Mouse (Mus musculus) urinary bladder, postnatal 10 days (tissue): Measurements from ENCODE around the gene Erich6b.

Experiments used
- DNase-seq: peaks from one replicate; pipeline ENCODE4 v3.0.0; 2022; ENCODE audit warnings: low spot score

The Erich6b gene

GRCm38 (mm10) chr14:75707771-75708170, 65.7 kb downstream of the Erich6b start:
- no peak for DNase-seq

GRCm38 (mm10) chr14:75708986-75709385, 66.9 kb downstream of the Erich6b start:
- DNase-seq: no peak

- DNase-seq: no peak
These were observed 69.7 kb downstream of the Erich6b start for GRCm38 (mm10) chr14:75711731-75712130.

DNA sequence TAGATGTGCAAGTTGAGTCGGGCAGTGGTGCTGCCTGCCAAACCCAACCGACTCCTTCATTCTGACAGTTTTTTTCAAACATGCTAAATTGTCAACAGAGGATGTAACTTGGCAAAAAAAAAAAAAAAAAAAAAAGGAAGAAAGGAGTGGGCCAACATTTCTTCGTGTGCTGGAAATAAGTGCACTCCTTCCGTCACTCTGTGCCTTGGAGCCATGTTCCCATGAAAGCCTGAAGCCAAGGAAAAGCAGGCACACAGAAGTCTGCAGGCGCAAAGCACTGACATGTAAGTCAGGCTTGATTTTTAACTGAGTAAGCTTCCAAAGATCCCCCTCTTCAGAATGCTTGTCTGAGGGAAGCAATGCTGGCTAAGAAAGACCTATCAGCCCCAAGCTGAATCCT, 70.6 kb downstream of the Erich6b start:
- no peak for DNase-seq

DNA sequence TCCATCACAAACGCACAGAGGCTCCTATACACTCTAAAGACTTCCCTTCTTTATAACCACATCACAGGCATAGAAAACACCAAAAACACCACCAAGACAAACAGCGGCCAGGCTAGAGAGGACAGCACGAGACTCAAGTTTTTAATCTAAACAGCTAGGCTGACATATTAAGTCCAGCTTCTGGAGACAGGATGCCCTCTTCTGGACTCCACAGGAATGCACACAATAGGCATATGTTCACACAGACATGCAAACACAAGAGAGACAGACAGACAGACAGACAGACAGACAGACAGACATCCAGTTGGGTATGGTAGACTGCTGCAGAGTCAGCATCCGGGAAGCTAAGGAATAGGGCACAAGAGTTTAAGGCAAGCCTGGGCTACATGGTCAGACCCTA, 71.6 kb downstream of the Erich6b start:
- no peak for DNase-seq

DNA sequence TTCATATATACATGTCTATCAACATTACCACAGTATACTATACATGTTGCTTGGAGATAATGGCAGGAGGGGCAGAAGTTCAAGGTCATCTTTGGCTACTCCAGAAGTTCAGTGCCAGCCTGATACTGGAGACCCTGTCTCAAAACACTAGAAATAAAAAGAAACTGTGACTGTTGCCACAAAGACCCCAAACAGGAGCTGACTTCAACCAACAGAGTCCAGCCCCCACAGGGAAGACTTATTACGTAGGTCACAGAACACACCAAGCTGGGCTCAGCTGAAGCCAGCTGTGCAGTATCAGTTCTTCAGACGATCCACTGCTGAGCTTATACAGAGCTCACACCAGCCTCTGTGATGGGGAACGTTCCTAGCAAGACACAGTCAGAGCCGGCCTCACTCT, 74.4 kb downstream of the Erich6b start:
- no peak for DNase-seq
